Mouse (Mus musculus) liver, postnatal 0 days (tissue): Measurements from ENCODE around the gene Rpl38. TPM values are rescaled to one million over a fixed set of nuclear protein-coding genes. Genes with fewer than 3 reads are reported as not detected.
A peak's percentile ranks its signal among the peaks of the same experiment; 100 is the strongest.
"Not testable (repeated sequence)": the region's sequence is repeated elsewhere in the genome, so short reads cannot be mapped to it uniquely, and the experiment has no call there.

Source experiments
- ATAC-seq: fragments of 200-750 bp; cut with Nextera tagmentation; 2 replicates; pipeline ENCODE4 v1.8.0; 2017; ENCODE audit warnings: mild to moderate bottlenecking, moderate library complexity
- DNase-seq: peaks from one replicate; pipeline ENCODE4 v3.0.0-alpha.2; 2016
- H3K27ac ChIP-seq: fragments of 300-500 bp; sonication (generic); 2 replicates; pipeline ENCODE4 v1.5.1; 2014; ENCODE audit warnings: antibody characterized with exemption, moderate library complexity, mild to moderate bottlenecking, low read depth
- H3K27me3 ChIP-seq: fragments of 300-500 bp; sonication (generic); 2 replicates; pipeline ENCODE4 v1.6.1; 2014; ENCODE audit warnings: low read length, control low read depth, mixed read lengths; ENCODE audit not compliant: insufficient read depth
- H3K36me3 ChIP-seq: fragments of 300-500 bp; sonication (generic); replicated peaks from 2 replicates; pipeline ENCODE4 v1.6.1; 2014; ENCODE audit warnings: mild to moderate bottlenecking, control low read depth, low read length, moderate library complexity, mixed read lengths; ENCODE audit not compliant: insufficient read depth
- H3K4me1 ChIP-seq: fragments of 300-500 bp; sonication (generic); 2 replicates; pipeline ENCODE4 v1.6.1; 2014; ENCODE audit warnings: antibody characterized with exemption, mild to moderate bottlenecking, control low read depth; ENCODE audit not compliant: insufficient read depth
- H3K4me2 ChIP-seq: fragments of 300-500 bp; sonication (generic); 2 replicates; pipeline ENCODE4 v1.6.1; 2014; ENCODE audit warnings: low read depth, mild to moderate bottlenecking, low read length, moderate library complexity, mixed read lengths
- H3K4me3 ChIP-seq: fragments of 300-500 bp; sonication (generic); 2 replicates; pipeline ENCODE4 v1.5.1; 2014; ENCODE audit warnings: low read depth, low read length
- H3K9ac ChIP-seq: fragments of 300-500 bp; sonication (generic); replicated peaks from 2 replicates; pipeline ENCODE4 v1.6.1; 2014; ENCODE audit warnings: mild to moderate bottlenecking, moderate library complexity
- H3K9me3 ChIP-seq: fragments of 300-500 bp; sonication (generic); 2 replicates; pipeline ENCODE4 v1.6.1; 2016; ENCODE audit warnings: mild to moderate bottlenecking, control low read depth, low read length, mixed read lengths
- CTCF ChIP-seq: sonication (generic); IDR thresholded peaks from 2 replicates; pipeline ENCODE4 v1.5.1; 2016; ENCODE audit warnings: antibody characterized with exemption, low read depth
- EP300 ChIP-seq: IDR thresholded peaks from 2 replicates; pipeline ENCODE4 v1.6.1; 2016; ENCODE audit warnings: antibody characterized with exemption, low read depth, mild to moderate bottlenecking
- WGBS: fragments of 180-500 bp; shearing (Covaris S2); extraction: QIAGEN DNeasy Blood & Tissue Kit; methylation state at CpG from one replicate; pipeline ENCODE4 v1.1.7; 2014; ENCODE audit not compliant: insufficient replicate concordance; 5-methylcytosine and 5-hydroxymethylcytosine counted together
- polyA plus RNA-seq: library from polyadenylated mRNA; unstranded; fragments of >200 nt; fragmentation: Nextera tagmentation; extraction: Ambion mirVana; gene quantifications from 2 replicates; pipeline ENCODE4 v1.2.1, GENCODE M21; 2015

Gene Rpl38
- polyA plus RNA-seq, 1 experiment from 2014 or later: 837 TPM

- DNase-seq: peak; percentile 85
- Histone ChIP-seq H3K27ac (peak overlapping the region; percentile 90), H3K9me3 (no peaks in the 10 kb centered on the region), H3K9ac (peak overlapping the region; percentile 91), H3K4me3 (peak overlapping the region; percentile 77), H3K4me2 (peak overlapping the region; percentile 92), H3K4me1 (peaks cover 19% of the 10 kb centered on the region), H3K36me3 (peaks cover 36% of the 10 kb centered on the region), H3K27me3 (no peaks in the 10 kb centered on the region)
- TF ChIP-seq EP300 (no peak), CTCF (peak; percentile 57)
- under 1% methylated on average over 58 of the region's 60 CpGs for WGBS
- peak; percentile 80 for ATAC-seq
These were observed 658 bp downstream of the Rpl38 start for GRCm38 (mm10) chr11:114668741-114669623.

- peaks cover 36% of the 10 kb centered on the region for H3K36me3 ChIP-seq
- no peaks in the 10 kb centered on the region for H3K27me3 ChIP-seq
- peak overlapping the region; percentile 92 for H3K4me2 ChIP-seq
- WGBS: 8% methylated on average over 12 of the region's 12 CpGs
- H3K9ac ChIP-seq: peak overlapping the region; percentile 91
- peak overlapping the region; percentile 77 for H3K4me3 ChIP-seq
- peak overlapping the region; percentile 90 for H3K27ac ChIP-seq
- no peaks in the 10 kb centered on the region for H3K9me3 ChIP-seq
- ATAC-seq (no peak), DNase-seq (no peak)
- peaks cover 19% of the 10 kb centered on the region for H3K4me1 ChIP-seq
- TF ChIP-seq CTCF: no peak
- TF ChIP-seq EP300: no peak
These were observed 1.4 kb downstream of the Rpl38 start for GRCm38 (mm10) chr11:114669651-114670168.

- DNase-seq (no peak), ATAC-seq (no peak)
- Histone ChIP-seq H3K27ac (no peak overlapping the region), H3K4me2 (no peak overlapping the region), H3K36me3 (peaks cover 36% of the 10 kb centered on the region), H3K27me3 (no peaks in the 10 kb centered on the region), H3K9me3 (no peaks in the 10 kb centered on the region), H3K4me1 (peaks cover 25% of the 10 kb centered on the region), H3K9ac (no peak overlapping the region), H3K4me3 (no peak overlapping the region)
- TF ChIP-seq EP300 (no peak), CTCF (no peak)
- WGBS: 75% methylated on average over 5 of the region's 5 CpGs
These were observed 2.8 kb downstream of the Rpl38 start for GRCm38 (mm10) chr11:114671147-114671546.

- Histone ChIP-seq H3K4me3 (no peak overlapping the region), H3K4me1 (peaks cover 34% of the 10 kb centered on the region), H3K4me2 (no peak overlapping the region), H3K27me3 (no peaks in the 10 kb centered on the region), H3K9me3 (no peaks in the 10 kb centered on the region), H3K27ac (no peak overlapping the region), H3K9ac (no peak overlapping the region), H3K36me3 (peaks cover 36% of the 10 kb centered on the region)
- ATAC-seq (no peak), DNase-seq (peak; percentile 60)
- WGBS: 60% methylated on average over 9 of the region's 9 CpGs
- TF ChIP-seq EP300 (no peak), CTCF (peak; percentile 75)
These were observed 4.7 kb downstream of the Rpl38 start for GRCm38 (mm10) chr11:114672794-114673718.

- peaks cover 36% of the 10 kb centered on the region for H3K36me3 ChIP-seq
- no peaks in the 10 kb centered on the region for H3K9me3 ChIP-seq
- 0 out of 2 replicates have a peak overlapping the region, but pooled peaks have one; percentile 21 for H3K9ac ChIP-seq
- no peaks in the 10 kb centered on the region for H3K27me3 ChIP-seq
- no peak overlapping the region for H3K4me3 ChIP-seq
- H3K4me2 ChIP-seq: no peak overlapping the region
- TF ChIP-seq EP300: no peak
- no peak for TF ChIP-seq CTCF
- no peak overlapping the region for H3K27ac ChIP-seq
- ATAC-seq (no peak), DNase-seq (no peak)
- H3K4me1 ChIP-seq: peaks cover 34% of the 10 kb centered on the region
- WGBS: 65% methylated on average over 2 of the region's 2 CpGs
These were observed 5.4 kb downstream of the Rpl38 start for GRCm38 (mm10) chr11:114673719-114674050.

- TF ChIP-seq CTCF: no peak
- no peak for TF ChIP-seq EP300
These were observed 5.9 kb downstream of the Rpl38 start for GRCm38 (mm10) chr11:114674180-114674579.

GRCm38 (mm10) chr11:114674796-114675195 is 6.5 kb downstream of the Rpl38 start:
- H3K36me3 ChIP-seq: peaks cover 36% of the 10 kb centered on the region
- H3K9ac ChIP-seq, H3K9me3 ChIP-seq, ATAC-seq, H3K4me3 ChIP-seq, H3K27me3 ChIP-seq, DNase-seq: not testable (repeated sequence)
- 0 out of 2 replicates have a peak overlapping the region, but pooled peaks have one; percentile 26 for H3K27ac ChIP-seq
- peaks cover 39% of the 10 kb centered on the region for H3K4me1 ChIP-seq
- 83% methylated on average over 2 of the region's 3 CpGs for WGBS
- H3K4me2 ChIP-seq: peak overlapping the region; percentile 90; the same call in 1 of the 2 replicates

More at GRCm38 (mm10) chr11:114674180-114674579, 5.9 kb downstream of the Rpl38 start:
- Histone ChIP-seq H3K9ac (0 out of 2 replicates have a peak overlapping the region, but pooled peaks have one; percentile 21), H3K4me1 (peaks cover 36% of the 10 kb centered on the region), H3K9me3 (no peaks in the 10 kb centered on the region), H3K4me2 (no peak overlapping the region), H3K4me3 (no peak overlapping the region), H3K27me3 (no peaks in the 10 kb centered on the region), H3K27ac (no peak overlapping the region), H3K36me3 (peaks cover 36% of the 10 kb centered on the region)
- DNase-seq: no peak
- 53% methylated on average over 8 of the region's 8 CpGs for WGBS
- no peak for ATAC-seq
